ENCODE assay signal across 8 mouse cellular contexts in genomic region chr19:45235766-45236362, GRCm38 (mm10). TPM values are rescaled to one million over a fixed set of nuclear protein-coding genes. Genes with fewer than 3 reads are reported as not detected.
DNase-seq lines count a peak whose midpoint lies in the region; ATAC-seq and TF ChIP-seq lines count a peak whose summit lies in the region.

Gene Lbx1, minus strand, starts transcription at chr19:45235812.

- peaks cover 59% of the 10 kb centered on the region for H3K27me3 ChIP-seq in spleen, adult 2 months (ENCODE audit: control insufficient read depth, insufficient read depth, low read length)
- H3K27me3 ChIP-seq in limb, embryonic 12.5 days, result peaks cover 99% of the 10 kb centered on the region
- H3K27me3 ChIP-seq in stomach, embryonic 15.5 days (replicated peaks), result peaks cover 91% of the 10 kb centered on the region

- peak within 1 kb of the TSS; percentile 16; the same call in 1 of the 2 replicates for H3K4me3 ChIP-seq in spleen, adult 2 months (ENCODE audit: extremely low read depth, insufficient read depth, insufficient read length)
- peak within 1 kb of the TSS; percentile 42 for H3K4me3 ChIP-seq in limb, embryonic 12.5 days (replicated peaks)
- peak within 1 kb of the TSS; percentile 33 for H3K4me3 ChIP-seq in stomach, embryonic 15.5 days (replicated peaks)

- DNase-seq in spleen, adult 2 months (ENCODE audit: low read depth in 1 of 2, low spot score in 2 of 2), result no peak
- no peak for DNase-seq in spleen, postnatal 14 days (ENCODE audit: low spot score in 2 of 2)
- peak; percentile 52 for DNase-seq in gastrocnemius, adult 18-20 months (ENCODE audit: low spot score)
- no peak for DNase-seq in layer of hippocampus, postnatal 10 days (ENCODE audit: low spot score in 2 of 2)
- no peak for DNase-seq in right cerebral cortex, postnatal 14 days
- no peak for DNase-seq in spleen, adult 12 weeks (ENCODE audit: low spot score)

- no peak for TF ChIP-seq POLR2A in spleen, adult 2 months (IDR thresholded peaks at IDR 0.05; ENCODE audit: low read depth, low read length)

- no peaks in the 10 kb centered on the region for H3K36me3 ChIP-seq in spleen, adult 2 months (ENCODE audit: control insufficient read depth, insufficient read depth, low read length)
- no peaks in the 10 kb centered on the region for H3K36me3 ChIP-seq in limb, embryonic 12.5 days
- no peaks in the 10 kb centered on the region for H3K36me3 ChIP-seq in stomach, embryonic 15.5 days

- peak within 1 kb of the TSS; percentile 67 for H3K4me2 ChIP-seq in limb, embryonic 12.5 days
- H3K4me2 ChIP-seq in stomach, embryonic 15.5 days, result peak within 1 kb of the TSS; percentile 69

- H3K9me3 ChIP-seq in limb, embryonic 12.5 days, result no peaks in the 10 kb centered on the region
- no peaks in the 10 kb centered on the region for H3K9me3 ChIP-seq in stomach, embryonic 15.5 days

- H3K27ac ChIP-seq in spleen, adult 2 months (ENCODE audit: insufficient read depth, low read length), result no peak within 1 kb of the TSS
- peak within 1 kb of the TSS; percentile 72 for H3K27ac ChIP-seq in limb, embryonic 12.5 days
- no peak within 1 kb of the TSS for H3K27ac ChIP-seq in stomach, embryonic 15.5 days

- ATAC-seq in limb, embryonic 12.5 days (ENCODE audit: insufficient number of reproducible peaks, insufficient read depth, low FRiP score, low TSS enrichment, low read depth), result peak; percentile 29; the same call in 1 of the 2 replicates
- ATAC-seq in stomach, embryonic 15.5 days (ENCODE audit: insufficient read depth, low FRiP score, low read depth), result no peak; the same call in 1 of the 2 replicates

- H3K4me1 ChIP-seq in spleen, adult 2 months (ENCODE audit: control insufficient read depth, insufficient read depth, insufficient read length), result peaks cover 16% of the 10 kb centered on the region
- peaks cover 40% of the 10 kb centered on the region for H3K4me1 ChIP-seq in limb, embryonic 12.5 days (replicated peaks)
- peaks cover 36% of the 10 kb centered on the region for H3K4me1 ChIP-seq in stomach, embryonic 15.5 days

- no peak for TF ChIP-seq CTCF in spleen, adult 2 months (IDR thresholded peaks at IDR 0.05; ENCODE audit: extremely low read depth, insufficient read depth, insufficient read length, insufficient replicate concordance)

- 1% methylated on average over 30 of the region's 30 CpGs for WGBS in spleen, adult 2 months
- under 1% methylated on average over 30 of the region's 30 CpGs for WGBS in limb, embryonic 12.5 days
- under 1% methylated on average over 30 of the region's 30 CpGs for WGBS in stomach, embryonic 15.5 days

- H3K9ac ChIP-seq in limb, embryonic 12.5 days (replicated peaks), result peak within 1 kb of the TSS; percentile 50
- H3K9ac ChIP-seq in stomach, embryonic 15.5 days, result no peak within 1 kb of the TSS

RNA-seq across cellular contexts. Expression of gene Lbx1, which starts in this region (rescaled TPM):
- not detected in 2 replicates for polyA plus RNA-seq in spleen, adult 2 months (2012; rRNA removed)
- 10 to 100 TPM; 62.4 to 63.1 TPM for total RNA-seq in gastrocnemius, adult 18-20 months (2021)
- 2.8 and 3.1 TPM in 2 replicates for polyA plus RNA-seq in limb, embryonic 12.5 days (2016; fragmentation: Nextera tagmentation; extraction: Ambion mirVana)
- 0.05 TPM in 1 of 2 replicates, not detected in the other for polyA plus RNA-seq in stomach, embryonic 15.5 days (2015; fragmentation: Nextera tagmentation; extraction: Ambion mirVana)
- not detected for total RNA-seq in layer of hippocampus, postnatal 10 days (2021)

Comparison
In these comparisons a context has a peak if more than half of its experiments do, and no peak if none do; other contexts are left out.
1. RNA of gene Lbx1 (total RNA-seq): 62.4 to 63.1 TPM in gastrocnemius, adult 18-20 months; not detected in layer of hippocampus, postnatal 10 days; every median in the first group is over 10 times any median in the second.
2. Peak in every context shown above with its lines, with median percentiles within 50 percentile points of each other: H3K4me3 ChIP-seq.